Mouse (Mus musculus) spleen, postnatal 14 days (tissue): Measurements from ENCODE around the gene Leng8.

Experiments
- DNase-seq, 2 experiments: peaks; one replicate each; pipeline ENCODE4 v3.0.0; 2021 to 2022; ENCODE audit warnings: low spot score in 2 of 2

Leng8 gene

DNA sequence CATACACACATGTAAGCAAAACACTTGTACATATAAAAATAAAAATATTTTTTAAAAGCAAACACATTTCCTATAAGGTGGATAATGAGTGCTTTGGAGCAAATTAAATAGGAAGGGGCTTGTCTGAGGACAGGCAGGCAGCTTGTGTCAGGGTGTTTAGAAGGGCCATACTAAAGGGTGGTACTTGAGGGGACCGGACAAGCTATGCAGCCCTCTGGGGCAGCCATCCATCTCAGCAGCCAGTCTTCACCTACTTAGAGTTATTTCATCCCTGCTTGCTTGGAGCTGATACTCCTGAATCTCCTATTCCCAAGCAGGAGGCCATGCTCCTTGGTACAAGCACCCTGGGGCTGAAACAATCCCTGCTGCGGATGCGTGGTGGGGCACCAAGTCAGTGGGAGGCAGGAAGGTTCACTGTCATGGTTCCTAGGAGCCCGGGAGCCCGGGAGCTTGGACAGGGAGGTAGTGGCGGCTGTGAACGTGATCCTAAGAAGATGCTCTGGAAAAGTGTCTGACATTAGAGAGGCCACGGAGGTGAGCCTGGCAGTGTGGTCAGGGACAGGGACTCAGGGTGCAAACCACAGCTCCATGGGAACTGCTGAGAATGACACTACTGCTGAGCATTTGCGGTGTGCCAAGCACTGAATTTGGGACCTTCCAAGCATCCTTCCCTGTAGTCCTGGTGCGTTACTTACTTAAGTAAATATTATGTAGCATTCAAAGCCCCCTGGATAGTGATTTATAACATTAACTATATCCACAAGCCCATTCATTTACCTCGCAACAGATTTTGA, 9.7 kb upstream of the Leng8 start:
- DNase-seq: no peak

DNA sequence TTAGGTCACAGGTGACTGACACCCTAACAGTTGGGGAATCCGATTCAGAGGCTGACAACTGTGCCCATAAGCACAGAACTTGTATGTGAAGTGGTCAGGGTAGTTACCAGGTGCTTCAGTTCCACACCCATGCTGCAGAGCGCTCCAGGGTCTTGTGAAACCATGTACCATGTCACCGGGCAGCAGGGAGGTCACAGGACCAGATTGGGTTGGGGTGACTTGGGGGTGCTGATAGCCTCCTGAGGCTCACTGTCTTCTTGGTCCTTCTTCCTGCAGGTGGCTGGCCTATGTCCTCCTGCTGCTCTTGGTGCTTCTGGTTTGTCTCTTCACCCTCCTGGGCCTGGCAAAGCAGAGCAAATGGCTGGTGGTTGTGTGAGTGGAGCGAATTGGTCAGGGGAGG, 8.9 kb upstream of the Leng8 start:
- DNase-seq: no peak

DNA sequence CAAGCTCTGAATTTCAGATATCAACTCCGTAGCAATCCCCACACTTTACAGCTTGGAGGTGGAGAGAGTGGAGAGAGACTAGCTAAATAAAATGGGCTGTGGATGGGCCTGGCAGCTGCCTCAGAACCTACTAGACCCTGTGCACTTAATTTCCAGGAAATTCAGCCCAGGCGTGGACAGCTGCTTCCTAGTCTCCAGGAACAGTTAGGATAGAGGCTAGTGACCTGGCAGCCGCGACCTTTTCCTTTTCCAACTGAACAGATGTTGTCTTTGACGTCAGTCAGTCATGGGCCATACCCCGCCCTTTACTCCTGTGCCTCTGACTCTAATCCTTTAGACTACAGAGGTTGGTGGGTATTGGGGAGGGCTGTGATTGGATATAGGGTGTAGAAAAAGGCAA, 8.0 kb upstream of the Leng8 start:
- no peak for DNase-seq

DNA sequence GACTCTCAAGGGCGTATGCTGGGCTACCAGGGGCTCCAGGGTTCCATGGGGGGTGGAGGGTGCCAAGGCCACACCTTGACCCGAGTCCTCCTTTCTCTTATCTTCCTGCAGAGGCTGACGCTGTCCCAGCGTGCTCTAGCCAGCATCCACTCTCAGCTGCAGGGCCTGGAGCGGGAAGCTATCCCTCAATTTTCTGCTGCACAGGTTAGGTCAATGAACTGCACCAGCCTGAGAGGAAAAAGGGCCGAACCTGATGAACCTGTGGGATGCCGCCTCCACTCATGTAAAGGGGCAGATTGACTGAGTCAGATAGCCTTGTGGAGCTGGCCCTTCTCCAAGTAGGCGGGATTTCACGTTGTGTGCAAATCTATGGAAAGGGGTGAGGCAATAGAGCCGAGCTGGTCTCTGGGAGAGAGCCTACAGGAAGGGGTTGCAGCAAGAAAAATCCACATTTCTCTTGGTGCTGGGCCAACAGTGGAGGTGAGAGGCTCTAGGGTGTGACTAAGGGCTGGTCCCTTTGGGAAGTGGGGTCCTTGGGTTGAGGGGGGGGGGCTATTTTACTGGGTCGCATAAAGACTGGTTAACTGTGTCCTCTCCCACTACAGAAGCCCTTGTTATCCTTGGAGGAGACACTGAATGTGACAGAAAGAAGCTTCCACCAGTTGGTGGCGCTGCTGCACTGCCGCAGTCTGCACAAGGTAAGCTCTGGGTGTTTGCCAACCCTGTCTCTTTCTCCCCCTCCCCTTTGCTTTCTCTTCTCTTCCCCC, 6.0 kb upstream of the Leng8 start:
- DNase-seq: peak; percentile 56 to 79

DNA sequence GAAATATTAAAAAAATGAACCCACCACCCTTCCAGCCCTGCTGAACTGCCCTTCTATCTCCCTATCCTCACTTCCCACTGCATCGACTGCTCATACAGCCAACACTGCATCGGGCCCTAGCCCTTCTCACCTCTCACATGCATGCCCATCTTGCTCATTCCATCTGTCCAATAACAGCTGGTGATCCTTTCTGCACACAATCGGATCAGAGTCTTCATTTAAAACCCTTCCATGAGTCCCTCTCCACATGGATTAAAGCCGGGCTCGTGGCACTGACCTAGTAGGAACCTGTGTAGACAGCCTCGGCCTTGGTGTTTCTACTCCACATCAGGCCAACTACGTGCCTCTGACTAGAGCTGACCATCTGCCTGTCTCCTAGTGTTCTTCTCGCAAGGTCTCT, 4.9 kb upstream of the Leng8 start:
- no peak for DNase-seq

DNA sequence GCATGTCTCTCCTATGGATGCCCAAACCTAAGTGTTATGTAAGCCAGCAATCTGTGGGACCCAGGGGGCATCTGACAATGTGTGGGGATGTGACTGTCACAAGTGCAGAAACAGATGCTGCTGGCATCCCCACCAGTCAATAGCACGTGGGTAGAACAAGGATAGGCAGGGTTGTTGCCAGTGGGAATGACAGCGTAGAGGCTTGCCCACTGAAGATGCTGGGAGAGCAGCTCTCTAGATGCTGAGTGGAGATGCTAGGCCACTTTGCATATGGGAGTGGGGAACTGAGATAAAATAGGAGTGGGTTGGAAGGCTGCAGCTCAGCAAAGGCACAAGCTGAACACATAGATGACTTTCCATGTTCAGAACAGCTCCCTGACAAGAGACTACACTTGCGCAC, 4.3 kb upstream of the Leng8 start:
- no peak for DNase-seq

DNA sequence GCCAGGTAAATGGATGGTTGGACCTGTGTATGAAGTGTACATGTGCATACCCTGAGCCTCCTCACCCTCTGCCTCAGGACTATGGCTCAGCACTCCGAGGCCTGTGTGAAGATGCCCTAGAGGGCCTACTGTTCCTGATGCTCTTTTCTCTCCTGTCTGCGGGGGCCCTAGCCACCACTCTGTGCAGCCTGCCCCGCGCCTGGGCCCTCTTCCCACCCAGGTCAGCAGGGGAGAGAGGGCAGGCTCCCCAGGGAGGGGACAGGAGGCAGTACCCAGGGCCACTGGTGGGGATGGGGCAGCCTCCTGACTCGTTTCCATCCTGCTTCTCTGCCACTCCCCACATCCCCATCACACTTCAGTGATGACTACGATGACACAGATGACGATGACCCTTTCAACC, 3.8 kb upstream of the Leng8 start:
- DNase-seq: no peak

DNA sequence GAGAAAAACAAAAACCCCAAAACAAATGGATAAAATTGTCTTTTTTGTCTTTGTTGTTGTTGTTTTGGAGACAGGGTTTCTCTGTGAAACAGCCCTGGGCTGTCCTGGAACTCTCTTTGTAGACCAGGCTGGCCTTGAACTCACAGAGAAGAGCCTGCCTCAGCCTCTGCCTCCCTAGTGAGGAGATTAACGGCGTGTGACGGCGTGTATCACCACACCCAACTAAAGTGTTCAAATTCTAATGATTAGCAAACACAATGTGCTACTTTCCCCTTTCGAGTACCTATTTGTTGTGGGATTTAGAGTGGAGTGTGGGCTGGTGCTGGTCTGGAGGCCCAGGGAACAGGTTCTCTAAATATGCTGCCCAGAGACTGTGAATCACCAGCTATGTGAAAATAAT, 1.9 kb upstream of the Leng8 start:
- DNase-seq: no peak

DNA sequence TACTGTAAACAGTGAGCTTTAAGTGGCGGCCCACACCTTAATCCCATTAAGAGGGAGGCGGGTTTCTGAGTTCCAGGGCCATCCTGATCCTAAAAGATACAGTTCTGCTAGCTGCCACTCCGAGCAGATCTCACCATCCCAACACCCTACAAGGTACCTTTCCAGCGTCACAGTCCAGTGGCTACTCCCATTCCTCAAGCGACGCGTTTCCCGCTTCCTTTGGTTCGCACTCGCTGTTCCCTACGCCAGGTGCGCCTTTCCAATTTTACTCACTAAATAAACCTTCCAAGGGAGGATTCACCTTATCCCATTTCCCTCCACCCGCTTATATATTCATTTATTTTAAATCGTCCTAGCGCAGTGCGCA, 452 bp upstream of the Leng8 start:
- DNase-seq: no peak

DNA sequence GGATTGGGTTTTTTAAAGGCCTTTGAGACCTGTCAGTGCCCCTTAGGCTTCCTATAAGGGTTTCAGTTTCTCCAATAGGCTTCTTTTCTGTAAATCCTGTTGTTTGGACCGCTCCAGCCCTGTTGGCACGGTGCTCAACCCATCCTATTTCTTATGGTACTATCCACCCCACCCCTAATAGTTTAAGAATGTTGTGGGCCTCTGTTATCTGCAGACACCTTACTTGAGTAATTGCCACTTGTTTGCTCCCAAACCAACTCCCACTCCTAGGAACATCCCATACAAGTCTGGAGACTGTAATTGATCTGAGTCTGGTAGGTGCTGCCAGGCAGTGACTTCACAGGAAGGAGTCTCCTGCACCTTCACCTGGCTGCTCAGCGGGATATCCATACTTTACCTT, 907 bp downstream of the Leng8 start:
- DNase-seq: no peak

DNA sequence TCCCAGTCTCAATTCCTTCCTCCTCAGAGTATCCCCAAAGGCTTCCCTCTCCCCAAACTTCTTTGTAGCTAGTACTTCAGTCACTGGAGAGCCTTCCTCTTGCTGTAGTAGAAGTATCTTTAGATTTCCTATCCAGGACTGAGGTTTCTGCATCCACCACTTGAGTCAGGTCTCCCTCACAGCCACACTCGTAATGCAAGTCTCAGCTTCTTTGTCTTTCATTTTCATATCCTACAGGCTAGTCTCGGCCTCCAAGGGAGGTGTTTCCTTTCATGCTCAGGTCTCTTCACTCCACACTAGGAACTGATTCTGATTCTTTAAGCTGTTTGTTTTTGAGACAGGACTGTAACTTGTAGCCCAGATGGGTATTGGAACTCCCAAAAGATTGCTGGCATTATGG, 1.3 kb downstream of the Leng8 start:
- no peak for DNase-seq

DNA sequence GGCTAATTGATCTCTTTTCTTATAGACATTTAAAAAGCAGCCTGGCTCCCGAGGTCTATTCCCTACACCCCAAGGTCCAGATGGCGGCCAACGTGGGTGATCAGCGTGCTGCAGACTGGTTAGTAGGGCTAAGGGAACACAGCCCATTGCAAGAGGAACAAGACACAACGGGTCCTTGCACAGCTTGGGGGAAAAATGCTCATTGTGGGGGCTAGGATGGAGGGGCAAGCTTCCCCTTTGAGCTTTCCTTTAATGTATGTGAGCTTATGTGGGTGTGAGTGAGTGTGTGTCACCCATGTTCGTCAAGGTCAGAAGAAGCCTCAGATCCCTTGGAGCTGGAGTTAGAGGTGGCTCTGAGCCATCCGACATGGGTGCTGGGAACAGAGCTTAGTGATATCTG, 1.8 kb downstream of the Leng8 start:
- no peak for DNase-seq

DNA sequence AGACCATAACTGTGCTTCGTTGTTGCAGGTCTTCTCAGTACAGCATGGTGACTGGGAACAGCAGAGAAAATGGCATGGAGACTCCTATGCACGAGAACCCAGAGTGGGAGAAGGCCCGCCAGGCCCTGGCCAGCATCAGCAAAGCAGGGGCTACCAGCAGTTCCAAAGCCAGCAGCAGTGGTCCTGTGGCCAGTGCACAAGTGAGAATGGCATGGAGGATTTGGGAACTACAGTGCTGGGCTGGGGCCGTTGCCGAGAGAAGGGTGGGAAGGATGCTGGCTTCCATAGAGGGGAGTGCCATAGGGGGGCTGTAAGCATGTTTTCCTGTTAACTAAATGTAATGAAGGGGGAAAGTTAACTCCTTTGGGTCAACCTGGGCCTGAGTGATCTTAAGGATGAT, 2.6 kb downstream of the Leng8 start:
- DNase-seq: no peak

DNA sequence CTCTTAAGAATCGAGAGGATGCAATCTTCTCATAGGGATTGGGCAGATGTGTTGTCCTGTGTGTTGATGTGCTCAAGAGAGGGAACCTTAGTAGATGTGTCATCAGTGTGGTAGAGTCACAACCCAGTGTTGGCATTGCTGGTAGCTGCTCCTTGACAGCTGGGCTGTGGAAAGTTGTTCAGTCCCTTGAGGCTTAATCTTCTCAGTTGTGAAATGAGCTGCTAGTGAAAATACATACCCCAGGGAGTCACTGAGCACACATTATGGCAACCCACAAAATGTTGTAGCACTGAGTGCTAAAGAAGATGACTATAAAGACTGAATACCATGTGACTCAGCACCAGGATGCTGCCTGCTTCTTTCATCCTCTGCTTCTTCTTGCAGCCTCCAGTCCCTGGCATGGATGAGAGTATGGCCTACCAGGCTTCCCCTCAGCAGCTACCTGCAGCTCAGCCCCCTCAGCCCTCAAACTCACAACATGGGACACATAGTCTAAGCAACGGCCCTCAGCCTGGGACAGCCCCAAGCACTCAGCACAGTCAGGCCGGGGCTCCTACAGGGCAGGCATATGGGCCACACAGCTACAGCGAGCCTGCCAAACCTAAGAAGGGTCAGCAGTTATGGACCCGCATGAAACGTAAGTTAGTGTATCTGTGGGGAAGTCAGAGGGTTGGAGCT, 4.9 kb downstream of the Leng8 start:
- DNase-seq: no peak

DNA sequence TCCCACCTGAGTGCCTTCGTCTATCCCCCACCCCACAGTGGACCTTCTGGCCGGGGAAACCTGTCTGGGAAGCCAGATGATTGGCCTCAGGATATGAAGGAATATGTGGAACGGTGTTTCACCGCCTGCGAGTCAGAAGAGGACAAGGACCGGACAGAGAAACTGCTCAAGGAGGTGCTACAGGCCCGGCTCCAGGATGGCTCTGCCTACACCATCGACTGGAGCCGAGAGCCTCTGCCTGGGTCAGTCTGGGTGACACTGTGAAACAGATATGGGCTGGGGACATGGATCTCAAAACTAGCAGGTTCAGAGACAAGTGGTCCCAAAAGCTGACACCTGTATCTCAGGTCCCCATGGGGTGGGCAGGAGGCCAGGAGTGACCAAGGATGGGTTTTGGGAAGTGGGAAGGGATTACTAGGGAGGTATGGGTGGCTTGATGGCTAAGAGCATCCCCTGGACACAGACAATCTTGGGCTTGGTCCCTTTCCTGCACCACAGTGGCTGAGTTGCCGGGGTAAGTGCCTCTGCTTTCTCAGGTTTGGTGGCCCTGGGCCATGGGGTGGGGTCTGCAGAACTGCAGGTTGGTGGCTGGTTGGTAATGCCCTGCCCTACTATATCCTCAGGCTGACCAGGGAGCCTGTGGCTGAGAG, 6.1 kb downstream of the Leng8 start:
- no peak for DNase-seq

DNA sequence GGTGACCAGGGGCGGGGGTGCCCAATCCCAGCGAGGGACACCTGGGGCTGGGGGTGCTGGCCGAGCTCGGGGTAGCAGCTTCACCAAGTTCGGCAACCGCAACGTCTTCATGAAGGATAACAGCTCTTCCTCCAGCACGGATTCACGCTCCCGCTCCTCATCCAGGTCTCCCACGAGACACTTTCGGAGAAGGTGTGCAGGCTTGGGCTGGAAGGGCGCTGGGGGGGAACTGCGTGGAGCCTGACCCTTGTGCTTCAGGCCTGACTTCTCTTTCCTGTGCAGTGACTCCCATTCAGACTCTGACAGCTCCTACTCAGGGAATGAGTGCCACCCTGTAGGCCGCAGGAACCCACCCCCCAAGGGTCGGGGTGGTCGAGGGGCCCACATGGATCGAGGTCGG, 6.7 kb downstream of the Leng8 start:
- no peak for DNase-seq

DNA sequence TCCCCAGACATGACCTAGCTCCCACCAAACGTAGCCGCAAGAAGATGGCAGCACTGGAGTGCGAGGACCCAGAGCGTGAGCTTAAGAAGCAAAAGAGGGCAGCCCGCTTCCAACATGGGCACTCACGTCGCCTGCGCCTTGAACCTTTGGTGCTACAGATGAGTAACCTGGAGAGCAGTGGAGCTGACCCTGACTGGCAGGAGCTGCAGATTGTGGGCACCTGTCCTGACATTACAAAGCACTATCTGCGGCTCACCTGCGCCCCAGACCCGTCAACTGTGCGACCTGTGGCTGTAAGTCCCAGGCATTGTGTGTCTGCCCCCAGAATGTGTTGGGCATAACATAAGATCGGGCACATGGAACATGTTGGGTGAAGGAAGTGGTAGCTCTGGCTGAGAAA, 7.2 kb downstream of the Leng8 start:
- DNase-seq: no peak

DNA sequence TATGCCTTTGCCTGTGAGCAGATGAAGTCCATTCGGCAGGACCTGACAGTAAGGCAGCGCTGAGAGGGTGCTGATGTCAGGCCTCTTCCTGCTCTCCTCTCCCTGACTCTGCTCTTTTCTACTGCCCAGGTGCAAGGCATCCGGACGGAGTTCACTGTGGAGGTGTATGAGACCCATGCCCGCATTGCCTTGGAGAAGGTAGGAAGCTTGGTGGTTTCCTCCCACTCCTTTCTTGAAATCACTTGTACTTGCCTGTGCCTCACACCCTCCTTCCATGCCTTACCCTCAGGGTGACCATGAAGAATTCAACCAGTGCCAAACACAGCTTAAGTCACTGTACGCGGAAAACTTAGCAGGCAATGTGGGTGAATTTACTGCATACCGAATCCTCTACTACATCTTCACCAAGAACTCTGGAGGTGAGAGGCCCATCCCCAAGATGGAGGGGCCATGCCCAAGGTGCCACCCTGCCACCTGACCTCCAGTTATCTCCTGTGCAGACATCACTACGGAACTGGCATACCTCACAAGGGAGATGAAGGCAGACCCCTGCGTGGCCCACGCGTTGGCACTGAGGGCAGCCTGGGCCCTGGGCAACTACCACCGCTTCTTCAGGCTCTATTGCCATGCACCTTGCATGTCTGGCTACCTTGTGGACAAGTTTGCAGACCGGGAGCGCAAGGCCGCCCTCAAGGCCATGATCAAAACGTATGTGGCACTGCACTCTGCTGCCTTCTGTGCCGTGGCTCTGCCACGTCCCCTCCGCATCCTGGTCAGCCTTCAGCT, 8.1 kb downstream of the Leng8 start:
- no peak for DNase-seq

DNA sequence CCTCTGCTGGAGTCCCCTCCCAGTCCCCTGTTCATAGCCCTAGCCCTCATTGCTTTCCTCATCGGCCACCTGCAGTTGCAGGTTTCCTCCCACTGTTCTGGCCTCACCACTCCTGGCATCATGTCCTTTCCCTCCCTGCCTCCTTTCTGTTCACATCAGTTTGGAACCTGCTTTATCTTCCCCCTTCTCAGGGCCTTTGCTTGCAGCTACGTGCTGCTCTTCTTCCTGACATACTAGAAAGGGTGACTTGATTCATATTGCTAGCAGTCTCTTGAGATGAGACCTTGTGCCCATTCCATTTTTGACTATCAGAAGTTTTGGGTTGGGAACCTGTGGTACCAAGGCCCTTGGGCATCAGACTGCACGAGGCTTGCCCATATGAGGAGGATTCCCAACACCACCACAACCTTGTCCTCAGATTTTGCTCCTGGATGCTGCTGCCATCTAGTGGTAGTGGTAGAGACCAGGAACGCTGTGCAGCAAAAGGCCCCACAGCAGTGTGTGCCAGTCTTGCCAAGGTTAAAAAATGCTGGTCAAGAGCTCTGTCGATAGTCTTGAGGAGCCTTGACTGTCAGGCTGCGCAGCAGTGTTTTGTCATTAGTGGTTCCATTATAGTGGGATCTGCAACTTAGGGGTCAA, 8.8 kb downstream of the Leng8 start:
- DNase-seq: peak in 1 of 2 experiments; percentile 52

DNA sequence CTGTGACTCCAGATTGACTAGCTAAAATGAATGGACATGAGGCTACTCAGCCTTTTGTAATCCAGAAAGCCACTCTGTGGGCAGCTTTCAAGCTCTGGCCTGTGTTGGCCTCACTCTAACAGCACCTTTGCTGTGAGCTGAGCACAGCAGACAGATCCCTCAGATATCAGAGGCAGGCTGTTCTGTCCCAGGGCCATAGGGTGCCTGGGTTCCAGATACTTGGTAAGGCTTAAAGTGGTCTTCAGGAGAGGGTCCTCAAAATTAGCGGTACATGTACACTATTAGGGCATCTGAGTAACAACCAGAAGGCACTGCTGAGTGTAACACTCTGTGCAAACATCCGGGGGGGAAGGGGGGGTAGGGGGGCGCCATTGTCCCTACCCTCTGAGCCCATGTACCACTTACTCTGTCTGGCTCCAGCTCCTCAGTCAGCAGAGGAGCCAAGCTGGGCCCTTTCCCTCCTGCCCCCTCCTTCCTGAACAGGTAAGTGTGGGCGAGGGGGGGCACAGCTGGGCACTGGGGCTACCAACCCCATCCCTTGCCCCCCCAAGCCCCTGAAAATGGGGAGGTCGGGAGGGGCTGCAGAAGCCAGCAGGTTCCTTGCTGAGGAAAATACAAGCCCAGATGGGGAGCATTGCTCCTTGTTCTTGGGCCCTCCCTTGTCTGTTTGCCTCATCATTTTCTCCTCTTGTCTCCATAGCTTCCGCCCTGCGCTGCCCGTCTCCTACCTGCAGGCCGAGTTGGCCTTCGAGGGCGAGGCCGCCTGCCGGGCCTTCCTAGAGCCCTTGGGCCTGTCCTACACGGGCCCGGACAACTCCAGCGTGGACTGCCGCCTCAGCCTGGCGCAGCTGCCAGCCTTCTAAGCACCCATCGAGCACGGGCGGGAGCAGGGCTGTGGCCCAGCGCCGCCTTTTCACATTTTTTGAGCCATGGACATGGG, 9.7 kb downstream of the Leng8 start:
- DNase-seq: no peak
